Mouse (Mus musculus): ENCODE measurements around the gene Ric1. TPM values are rescaled to one million over a fixed set of nuclear protein-coding genes. Genes with fewer than 3 reads are reported as not detected.

The Ric1 gene
- polyA plus RNA-seq, 1 experiment from 2014 or later = 21.6 TPM

- H3K9ac ChIP-seq (ENCODE audit: low read depth, low read length) = no peak overlapping the region
- no peak overlapping the region for H3K4me2 ChIP-seq (ENCODE audit: low read depth, low read length)
- 74% methylated on average over 10 of the region's 10 CpGs for whole genome bisulfite sequencing
- no peaks in the 10 kb centered on the region for H3K27me3 ChIP-seq (replicated peaks; ENCODE audit: control insufficient read depth, insufficient read depth, low read length)
- ATAC-seq (ENCODE audit: low read depth) (no peak), DNase-seq (ENCODE audit: low spot score) (no peak)
- peaks cover 4% of the 10 kb centered on the region; the same call in 1 of the 2 replicates for H3K9me3 ChIP-seq (ENCODE audit: control insufficient read depth, low read length)
- H3K4me3 ChIP-seq (ENCODE audit: low read depth, low read length) = no peak overlapping the region
- H3K27ac ChIP-seq (replicated peaks; ENCODE audit: low read depth, low read length) = no peak overlapping the region
- H3K36me3 ChIP-seq (ENCODE audit: control insufficient read depth, insufficient read depth, low read length) = peaks cover 13% of the 10 kb centered on the region; the same call in 1 of the 2 replicates
- peaks cover 5% of the 10 kb centered on the region; the same call in 1 of the 2 replicates for H3K4me1 ChIP-seq (ENCODE audit: control insufficient read depth, insufficient read depth, low read length)
Observed at GRCm38 (mm10) chr19:29515991-29516390, 6.1 kb upstream of the Ric1 start.

DNA sequence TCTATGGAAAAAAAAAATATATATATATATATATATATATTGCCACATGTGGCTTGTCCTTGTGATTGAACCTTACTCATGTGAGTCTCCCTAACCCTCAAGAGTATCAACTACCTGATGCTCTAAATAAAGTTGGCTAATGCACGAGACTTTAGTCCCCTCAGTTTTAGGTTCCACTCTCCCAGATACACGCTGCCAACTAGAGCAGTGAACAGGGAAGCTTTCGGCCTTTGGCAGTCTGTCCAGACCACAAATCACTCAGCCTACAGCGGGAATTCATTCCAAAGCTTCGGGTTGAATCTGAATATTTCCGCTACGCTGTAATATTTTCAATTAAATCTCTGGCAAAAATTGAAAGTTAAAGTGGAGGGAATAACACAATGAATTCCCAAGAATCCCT, 3.7 kb upstream of the Ric1 start:
- DNase-seq (ENCODE audit: low spot score) (peak; percentile 75), ATAC-seq (ENCODE audit: low read depth) (no peak)
- Histone ChIP-seq H3K4me3 (ENCODE audit: low read depth, low read length) (no peak overlapping the region), H3K9me3 (ENCODE audit: control insufficient read depth, low read length) (peaks cover 4% of the 10 kb centered on the region; the same call in 1 of the 2 replicates), H3K4me2 (ENCODE audit: low read depth, low read length) (no peak overlapping the region), H3K4me1 (ENCODE audit: control insufficient read depth, insufficient read depth, low read length) (peaks cover 8% of the 10 kb centered on the region), H3K27me3 (replicated peaks; ENCODE audit: control insufficient read depth, insufficient read depth, low read length) (no peaks in the 10 kb centered on the region), H3K9ac (ENCODE audit: low read depth, low read length) (no peak overlapping the region), H3K27ac (replicated peaks; ENCODE audit: low read depth, low read length) (no peak overlapping the region), H3K36me3 (ENCODE audit: control insufficient read depth, insufficient read depth, low read length) (peaks cover 13% of the 10 kb centered on the region; the same call in 1 of the 2 replicates)
- WGBS = 62% methylated on average over 7 of the region's 7 CpGs

DNA sequence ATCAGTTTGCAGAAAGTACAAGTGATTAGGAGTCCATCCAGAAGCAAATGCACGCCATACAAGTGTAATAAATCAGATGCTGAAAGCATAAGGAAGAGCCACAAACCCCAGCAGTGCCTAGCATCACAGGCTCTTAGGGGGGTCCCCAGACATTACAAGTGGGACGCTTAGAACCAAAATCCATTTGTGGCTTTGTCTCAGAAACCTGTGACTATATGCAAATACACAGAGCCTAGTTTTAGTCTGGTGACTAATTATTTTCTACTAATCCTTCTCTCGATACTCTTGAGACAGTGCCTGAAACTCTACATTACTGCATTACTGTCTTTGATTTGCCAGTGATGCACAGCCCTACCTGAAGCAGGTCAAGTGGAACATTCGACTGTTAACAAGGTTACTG, 3.2 kb upstream of the Ric1 start:
- ATAC-seq (ENCODE audit: low read depth) = no peak
- H3K9ac ChIP-seq (ENCODE audit: low read depth, low read length) = no peak overlapping the region
- H3K4me3 ChIP-seq (ENCODE audit: low read depth, low read length) = no peak overlapping the region
- 68% methylated on average over 4 of the region's 4 CpGs for WGBS
- DNase-seq (ENCODE audit: low spot score) = no peak
- H3K9me3 ChIP-seq (ENCODE audit: control insufficient read depth, low read length) = peaks cover 4% of the 10 kb centered on the region; the same call in 1 of the 2 replicates
- H3K27me3 ChIP-seq (replicated peaks; ENCODE audit: control insufficient read depth, insufficient read depth, low read length) = no peaks in the 10 kb centered on the region
- peaks cover 12% of the 10 kb centered on the region for H3K4me1 ChIP-seq (ENCODE audit: control insufficient read depth, insufficient read depth, low read length)
- H3K4me2 ChIP-seq (ENCODE audit: low read depth, low read length) = no peak overlapping the region
- no peak overlapping the region for H3K27ac ChIP-seq (replicated peaks; ENCODE audit: low read depth, low read length)
- peaks cover 13% of the 10 kb centered on the region; the same call in 1 of the 2 replicates for H3K36me3 ChIP-seq (ENCODE audit: control insufficient read depth, insufficient read depth, low read length)

DNA sequence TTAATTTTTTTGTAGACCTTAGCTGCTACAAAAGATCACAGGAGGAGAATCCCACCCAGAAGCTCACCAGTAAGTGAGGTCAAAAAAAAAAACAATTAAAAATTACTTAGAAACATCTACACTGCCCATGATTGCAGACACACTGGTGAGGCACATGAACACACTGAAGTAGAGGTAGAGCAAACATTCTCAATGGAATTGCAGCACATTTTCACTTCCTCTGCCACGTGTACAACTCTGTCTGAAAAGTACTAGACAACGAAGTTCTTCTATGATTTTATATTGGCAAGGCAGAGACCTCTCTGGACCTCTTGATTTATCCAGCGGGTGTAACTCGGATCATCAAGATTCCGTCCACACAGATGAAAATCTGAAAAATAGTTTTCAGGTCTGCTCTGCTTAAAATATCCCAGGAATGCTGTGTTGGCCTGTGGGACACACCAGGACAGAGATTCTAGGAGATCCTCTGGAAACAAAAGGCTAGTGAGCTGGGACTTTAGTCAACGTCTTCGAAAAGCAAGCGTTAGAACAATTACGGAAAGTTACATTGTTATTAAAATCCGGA, 1.0 kb upstream of the Ric1 start:
- H3K27ac ChIP-seq (replicated peaks; ENCODE audit: low read depth, low read length) = peak overlapping the region; percentile 96; the same call in 1 of the 2 replicates
- 35% methylated on average over 10 of the region's 10 CpGs for WGBS
- peak overlapping the region; percentile 70 for H3K4me2 ChIP-seq (ENCODE audit: low read depth, low read length)
- H3K4me3 ChIP-seq (ENCODE audit: low read depth, low read length) = peak overlapping the region; percentile 91
- no peak for DNase-seq (ENCODE audit: low spot score)
- peak overlapping the region; percentile 98 for H3K9ac ChIP-seq (ENCODE audit: low read depth, low read length)
- no peak for ATAC-seq (ENCODE audit: low read depth)
- peaks cover 16% of the 10 kb centered on the region for H3K4me1 ChIP-seq (ENCODE audit: control insufficient read depth, insufficient read depth, low read length)
- H3K27me3 ChIP-seq (replicated peaks; ENCODE audit: control insufficient read depth, insufficient read depth, low read length) = no peaks in the 10 kb centered on the region
- no peaks in the 10 kb centered on the region for H3K9me3 ChIP-seq (ENCODE audit: control insufficient read depth, low read length)
- peaks cover 7% of the 10 kb centered on the region; the same call in 1 of the 2 replicates for H3K36me3 ChIP-seq (ENCODE audit: control insufficient read depth, insufficient read depth, low read length)

GRCm38 (mm10) chr19:29522445-29523229, 555 bp downstream of the Ric1 start:
- Histone ChIP-seq H3K4me3 (ENCODE audit: low read depth, low read length) (peak overlapping the region; percentile 91), H3K27ac (replicated peaks; ENCODE audit: low read depth, low read length) (peak overlapping the region; percentile 96), H3K4me1 (ENCODE audit: control insufficient read depth, insufficient read depth, low read length) (peaks cover 16% of the 10 kb centered on the region), H3K4me2 (ENCODE audit: low read depth, low read length) (peak overlapping the region; percentile 70), H3K9ac (ENCODE audit: low read depth, low read length) (peak overlapping the region; percentile 98), H3K9me3 (ENCODE audit: control insufficient read depth, low read length) (no peaks in the 10 kb centered on the region), H3K27me3 (replicated peaks; ENCODE audit: control insufficient read depth, insufficient read depth, low read length) (no peaks in the 10 kb centered on the region), H3K36me3 (ENCODE audit: control insufficient read depth, insufficient read depth, low read length) (0 out of 2 replicates have a peak, but pooled peaks cover 2% of the 10 kb centered on the region)
- whole genome bisulfite sequencing = under 1% methylated on average over 44 of the region's 92 CpGs
- ATAC-seq (ENCODE audit: low read depth) = peak; percentile 66
- peak; percentile 64 for DNase-seq (ENCODE audit: low spot score)

DNA sequence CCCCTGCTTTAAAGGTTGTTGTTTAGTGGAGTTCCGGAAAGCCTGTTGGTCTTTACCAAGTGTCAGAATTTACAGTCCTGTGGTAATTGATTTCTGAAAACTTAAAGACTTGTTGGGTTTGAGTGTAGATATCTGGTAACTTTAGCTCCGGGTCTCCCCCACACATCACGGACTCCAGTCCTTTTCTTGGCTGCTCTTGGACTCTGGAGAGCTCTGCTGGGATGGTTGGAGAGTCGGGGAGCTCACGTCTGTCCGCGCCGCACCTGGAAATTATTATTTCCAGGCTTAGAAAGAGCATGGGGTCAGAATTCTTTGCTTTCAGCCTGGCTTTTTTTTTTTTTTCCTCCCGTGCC, 1.1 kb downstream of the Ric1 start:
- H3K27me3 ChIP-seq (replicated peaks; ENCODE audit: control insufficient read depth, insufficient read depth, low read length) = no peaks in the 10 kb centered on the region
- DNase-seq (ENCODE audit: low spot score) (peak; percentile 76), ATAC-seq (ENCODE audit: low read depth) (no peak)
- peak overlapping the region; percentile 98 for H3K9ac ChIP-seq (ENCODE audit: low read depth, low read length)
- peaks cover 16% of the 10 kb centered on the region for H3K4me1 ChIP-seq (ENCODE audit: control insufficient read depth, insufficient read depth, low read length)
- H3K4me3 ChIP-seq (ENCODE audit: low read depth, low read length) = peak overlapping the region; percentile 91
- 0 out of 2 replicates have a peak, but pooled peaks cover 3% of the 10 kb centered on the region for H3K36me3 ChIP-seq (ENCODE audit: control insufficient read depth, insufficient read depth, low read length)
- peak overlapping the region; percentile 96 for H3K27ac ChIP-seq (replicated peaks; ENCODE audit: low read depth, low read length)
- H3K4me2 ChIP-seq (ENCODE audit: low read depth, low read length) = peak overlapping the region; percentile 70
- H3K9me3 ChIP-seq (ENCODE audit: control insufficient read depth, low read length) = no peaks in the 10 kb centered on the region
- WGBS = under 1% methylated on average over 9 of the region's 9 CpGs

DNA sequence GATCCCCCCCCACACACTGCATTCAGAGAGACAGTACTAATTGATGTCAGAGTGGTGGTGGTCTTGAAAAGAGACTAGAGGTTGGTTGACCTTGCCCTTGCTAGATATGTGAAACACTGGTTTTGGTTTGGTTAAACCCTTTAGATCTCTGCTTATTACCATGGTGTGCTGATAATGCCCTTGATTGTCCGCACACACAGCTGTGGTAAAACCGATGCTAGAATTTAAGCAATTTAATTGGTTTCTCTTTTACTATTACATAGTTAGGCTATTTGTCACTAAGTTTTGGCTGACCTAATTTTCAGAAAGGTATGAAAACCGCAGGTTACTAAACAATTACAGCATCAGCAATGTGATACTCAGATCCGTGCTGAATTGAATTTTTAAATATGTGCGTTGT, 1.6 kb downstream of the Ric1 start:
- H3K9ac ChIP-seq (ENCODE audit: low read depth, low read length) = peak overlapping the region; percentile 98
- H3K27me3 ChIP-seq (replicated peaks; ENCODE audit: control insufficient read depth, insufficient read depth, low read length) = no peaks in the 10 kb centered on the region
- H3K4me2 ChIP-seq (ENCODE audit: low read depth, low read length) = peak overlapping the region; percentile 70
- peak overlapping the region; percentile 91 for H3K4me3 ChIP-seq (ENCODE audit: low read depth, low read length)
- H3K27ac ChIP-seq (replicated peaks; ENCODE audit: low read depth, low read length) = peak overlapping the region; percentile 96; the same call in 1 of the 2 replicates
- DNase-seq (ENCODE audit: low spot score) (no peak), ATAC-seq (ENCODE audit: low read depth) (no peak)
- 24% methylated on average over 5 of the region's 5 CpGs for WGBS
- peaks cover under 1% of the 10 kb centered on the region for H3K9me3 ChIP-seq (ENCODE audit: control insufficient read depth, low read length)
- H3K4me1 ChIP-seq (ENCODE audit: control insufficient read depth, insufficient read depth, low read length) = peaks cover 16% of the 10 kb centered on the region
- H3K36me3 ChIP-seq (ENCODE audit: control insufficient read depth, insufficient read depth, low read length) = 0 out of 2 replicates have a peak, but pooled peaks cover 3% of the 10 kb centered on the region

GRCm38 (mm10) chr19:29524614-29525013, 2.5 kb downstream of the Ric1 start:
- no peak overlapping the region for H3K9ac ChIP-seq (ENCODE audit: low read depth, low read length)
- no peak overlapping the region for H3K27ac ChIP-seq (replicated peaks; ENCODE audit: low read depth, low read length)
- WGBS = 51% methylated on average over 4 of the region's 4 CpGs
- H3K4me1 ChIP-seq (ENCODE audit: control insufficient read depth, insufficient read depth, low read length) = peaks cover 16% of the 10 kb centered on the region
- H3K4me2 ChIP-seq (ENCODE audit: low read depth, low read length) = peak overlapping the region; percentile 70
- ATAC-seq (ENCODE audit: low read depth) = no peak
- no peak overlapping the region for H3K4me3 ChIP-seq (ENCODE audit: low read depth, low read length)
- 0 out of 2 replicates have a peak, but pooled peaks cover 3% of the 10 kb centered on the region for H3K36me3 ChIP-seq (ENCODE audit: control insufficient read depth, insufficient read depth, low read length)
- H3K27me3 ChIP-seq (replicated peaks; ENCODE audit: control insufficient read depth, insufficient read depth, low read length) = no peaks in the 10 kb centered on the region
- peaks cover 8% of the 10 kb centered on the region for H3K9me3 ChIP-seq (ENCODE audit: control insufficient read depth, low read length)
- no peak for DNase-seq (ENCODE audit: low spot score)

All from embryonic facial prominence, embryonic 14.5 days (tissue).